Mouse (Mus musculus): ENCODE measurements around the gene Tada3.

GRCm38 (mm10) chr6:113336852-113337620 is 40.6 kb downstream of the Tada3 start:
- TF ChIP-seq CTCF (IDR thresholded peaks at IDR 0.05; ENCODE audit: extremely low read depth, insufficient read depth, insufficient read length, insufficient replicate concordance) (no peak), POLR2A (IDR thresholded peaks at IDR 0.05; ENCODE audit: low read depth, low read length) (no peak)

Measured in spleen, adult 2 months (tissue).